Mouse (Mus musculus): Measurements from ENCODE around the gene Nxph4.

Gene Nxph4

DNA sequence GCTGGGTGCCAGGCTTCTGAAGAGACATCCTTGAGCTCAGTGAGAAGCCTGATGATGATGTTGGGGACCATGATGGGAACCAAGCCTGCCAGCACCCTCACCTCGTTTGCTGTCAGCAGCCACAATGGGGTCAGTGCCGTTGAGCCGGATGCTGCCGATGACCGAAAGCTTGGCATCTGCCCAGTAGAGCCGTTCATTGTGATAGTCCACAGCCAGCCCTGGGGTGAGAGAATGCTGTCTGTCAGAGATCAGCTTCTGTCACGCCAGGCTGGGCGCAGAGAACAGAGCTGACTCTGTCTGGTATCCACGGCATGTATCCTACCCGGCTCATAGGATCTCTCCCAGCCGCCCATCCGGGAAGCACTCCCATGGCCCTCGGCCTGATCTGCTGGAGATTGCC is 7.7 kb upstream of the Nxph4 start:
- peak; percentile 36 to 55 for DNase-seq

DNA sequence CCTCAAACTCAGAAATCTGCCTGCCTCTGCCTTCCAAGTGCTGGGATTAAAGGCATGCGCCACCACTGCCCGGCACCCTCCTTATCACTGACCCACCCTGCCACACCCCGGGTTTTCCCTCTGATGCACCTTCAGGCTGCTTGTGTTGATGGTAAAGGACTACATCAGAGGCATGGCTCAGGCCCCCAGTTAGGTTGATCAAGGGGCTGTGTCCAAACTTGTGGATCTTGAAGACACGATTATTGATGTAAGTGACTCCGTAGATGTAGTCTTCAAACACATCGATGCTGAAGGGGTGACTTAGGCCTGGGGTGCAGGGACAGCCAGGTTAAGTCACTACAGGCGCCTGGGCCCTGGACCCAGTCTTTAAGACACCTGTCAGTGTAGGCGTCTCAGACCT is 7.2 kb upstream of the Nxph4 start:
- DNase-seq: no peak

DNA sequence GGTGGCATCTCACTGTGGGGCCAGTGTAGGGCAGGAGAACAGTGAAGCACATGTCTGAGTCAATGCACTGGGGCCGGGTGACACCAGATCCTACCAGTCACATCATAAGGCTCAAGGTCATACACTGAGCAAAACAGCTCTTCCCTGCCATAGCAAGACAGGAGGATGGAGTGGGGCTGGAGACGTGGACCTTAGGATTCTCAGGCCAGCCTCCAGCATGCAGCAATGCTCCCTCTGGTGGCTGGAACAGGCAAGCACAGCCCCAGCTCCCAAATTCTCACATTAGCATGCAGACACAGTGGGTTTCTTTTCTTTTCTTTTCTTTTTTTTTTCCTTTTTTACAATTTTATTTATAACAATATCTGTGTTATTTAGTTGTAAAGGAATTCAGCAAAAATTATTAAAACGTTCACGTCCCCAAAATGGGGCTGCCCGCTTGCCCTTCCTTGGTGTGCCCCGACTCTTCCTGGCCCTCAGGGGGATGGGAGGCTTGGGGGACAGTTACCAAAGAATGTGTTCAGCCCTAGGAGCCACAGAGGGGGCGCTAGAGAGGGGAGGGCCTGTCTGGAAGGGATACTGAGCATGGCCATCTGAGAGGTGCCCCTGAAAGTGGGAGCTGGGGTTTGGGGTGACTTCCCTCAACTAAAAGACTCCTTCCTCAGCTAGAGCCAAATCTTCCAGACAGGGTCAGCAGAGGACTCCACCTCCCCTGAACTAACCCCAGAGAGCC is 3.7 kb upstream of the Nxph4 start:
- peak; percentile 91 to 93 for DNase-seq

DNA sequence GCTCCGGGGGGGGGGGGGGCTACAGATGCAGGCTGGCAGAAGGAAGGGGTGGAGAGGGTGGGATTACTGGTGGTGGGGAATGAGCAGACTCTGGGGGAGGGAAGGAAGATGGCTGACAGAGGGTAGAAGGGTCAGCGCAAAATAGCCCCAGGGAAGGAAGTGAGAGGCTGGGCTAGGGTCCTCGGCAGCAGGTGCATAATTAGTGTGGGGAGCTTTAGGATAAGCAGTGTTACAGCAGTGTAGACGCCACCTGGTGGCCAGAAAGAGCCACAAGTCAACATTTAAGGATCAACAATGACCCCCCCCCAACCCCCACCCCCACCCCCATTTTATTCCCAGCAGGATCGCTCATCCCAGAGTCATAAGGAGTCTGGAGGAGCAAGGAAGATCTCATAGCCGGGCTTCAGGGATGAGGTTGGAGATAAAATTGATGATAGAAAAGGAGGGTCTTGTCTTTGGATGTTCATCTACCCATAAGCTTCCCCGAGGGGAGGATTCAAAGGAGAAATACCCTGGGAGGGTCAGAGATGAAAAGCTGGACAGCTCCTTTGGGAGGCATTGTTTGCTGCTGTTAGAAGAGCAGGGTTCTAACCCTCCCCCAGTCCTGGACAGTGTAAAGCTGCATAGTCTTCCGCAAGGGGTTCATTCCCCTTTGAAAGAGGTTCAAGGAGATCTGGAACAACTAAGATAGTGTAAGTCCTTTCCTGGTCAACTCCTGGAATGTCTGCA is 2.4 kb upstream of the Nxph4 start:
- DNase-seq: peak; percentile 70 to 78

DNA sequence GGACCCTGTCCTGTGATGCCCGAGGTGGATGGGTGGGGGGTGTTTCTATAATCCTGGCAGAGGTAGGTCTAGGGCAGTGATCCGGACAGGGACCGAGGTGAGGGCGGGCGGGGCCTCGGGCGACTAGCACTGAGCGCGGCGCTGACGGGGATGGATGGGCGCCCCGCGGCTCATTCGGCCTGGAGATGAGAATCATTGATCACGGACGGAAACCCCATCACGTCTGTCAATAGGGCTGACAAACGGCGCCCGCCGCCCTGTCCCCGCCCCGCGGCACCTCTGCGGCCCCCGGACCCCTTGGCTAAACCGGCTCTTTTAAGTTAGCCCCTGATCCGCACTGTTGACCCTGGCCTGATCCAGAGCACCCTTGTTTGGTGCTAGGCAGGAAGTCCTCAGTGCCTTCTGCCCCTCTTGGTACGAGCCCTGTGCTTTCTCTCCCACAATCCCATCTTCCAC is 598 bp upstream of the Nxph4 start:
- no peak for DNase-seq

DNA sequence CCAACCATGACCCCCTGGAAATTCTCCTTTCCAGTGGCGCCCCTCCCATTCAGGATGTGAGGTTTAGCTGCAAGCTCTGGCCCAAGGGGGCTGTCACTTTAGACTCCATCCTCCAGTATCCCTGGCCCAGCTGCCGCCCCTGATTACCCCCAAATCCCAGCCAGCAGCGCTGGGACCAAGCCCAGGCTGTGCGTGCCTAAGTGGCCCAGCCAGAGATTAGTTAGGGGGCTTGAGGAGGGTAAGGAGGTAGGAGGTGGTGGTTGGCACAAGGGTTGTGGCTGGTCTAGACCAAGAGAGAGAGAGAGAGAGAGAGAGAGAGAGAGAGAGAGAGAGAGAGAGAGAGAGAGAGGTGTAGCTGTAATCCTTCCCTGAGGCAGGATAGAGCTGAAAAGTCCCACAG is 2.8 kb downstream of the Nxph4 start:
- DNase-seq: no peak

DNA sequence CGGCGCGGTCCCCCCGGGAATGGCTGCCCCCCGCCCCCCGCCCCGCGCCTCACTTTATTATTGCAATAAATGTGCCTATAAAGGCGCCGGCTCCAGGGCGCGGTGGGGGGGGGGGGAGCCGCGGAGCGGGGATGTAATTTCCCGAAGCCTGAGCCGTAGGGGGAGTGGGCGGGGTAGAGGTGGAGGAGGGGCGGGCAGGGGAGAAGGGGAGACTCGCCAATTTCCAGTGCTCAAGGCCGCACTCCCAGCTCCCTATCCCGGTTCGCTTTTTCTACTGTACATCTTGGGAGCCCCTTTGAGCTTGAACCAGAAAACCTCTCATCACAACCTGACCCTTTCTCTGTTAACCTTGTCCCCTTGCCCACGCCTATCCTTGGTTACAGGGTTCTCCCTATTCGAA is 3.4 kb downstream of the Nxph4 start:
- DNase-seq: no peak

DNA sequence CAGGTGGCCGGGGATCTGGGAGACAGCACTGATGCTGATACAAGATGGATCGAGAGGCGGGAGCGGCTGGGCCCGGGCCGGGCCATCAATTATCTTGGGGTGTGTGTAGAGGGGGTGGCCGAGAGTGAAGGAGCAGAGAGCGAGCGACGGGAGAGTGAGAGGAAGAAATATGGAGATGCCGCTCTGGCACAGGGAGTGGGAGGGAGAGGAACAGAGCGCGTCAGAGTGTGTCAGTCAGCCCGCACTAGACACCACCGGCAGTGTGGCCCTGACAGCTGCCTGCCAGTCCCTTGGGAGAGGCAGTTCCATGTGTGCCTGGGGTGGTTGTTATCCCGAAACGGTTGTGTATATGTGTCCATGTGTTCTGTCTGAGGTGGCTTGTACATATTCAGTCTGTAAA is 6.9 kb downstream of the Nxph4 start:
- no peak for DNase-seq

DNA sequence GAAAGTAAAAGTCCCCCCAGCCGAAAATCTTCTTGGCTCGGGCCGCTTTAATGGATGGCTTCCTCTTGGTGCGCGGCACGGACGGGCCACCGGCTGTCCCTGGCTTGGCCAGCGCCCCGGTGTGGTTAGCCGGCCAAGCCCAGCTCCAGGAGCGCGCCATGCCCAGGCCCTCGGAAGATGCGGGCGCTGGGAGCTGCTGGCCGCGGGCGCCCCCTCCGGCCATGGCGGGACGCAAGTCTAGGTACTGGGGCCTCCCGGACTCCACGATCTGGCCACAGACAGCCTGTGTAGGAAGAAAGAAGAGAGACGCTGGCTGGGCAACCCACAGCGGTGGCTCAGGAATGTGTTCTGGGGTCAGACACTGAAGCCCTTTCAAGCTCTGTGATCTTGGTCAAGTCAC is 7.7 kb downstream of the Nxph4 start:
- DNase-seq: peak; percentile 79 to 86

DNA sequence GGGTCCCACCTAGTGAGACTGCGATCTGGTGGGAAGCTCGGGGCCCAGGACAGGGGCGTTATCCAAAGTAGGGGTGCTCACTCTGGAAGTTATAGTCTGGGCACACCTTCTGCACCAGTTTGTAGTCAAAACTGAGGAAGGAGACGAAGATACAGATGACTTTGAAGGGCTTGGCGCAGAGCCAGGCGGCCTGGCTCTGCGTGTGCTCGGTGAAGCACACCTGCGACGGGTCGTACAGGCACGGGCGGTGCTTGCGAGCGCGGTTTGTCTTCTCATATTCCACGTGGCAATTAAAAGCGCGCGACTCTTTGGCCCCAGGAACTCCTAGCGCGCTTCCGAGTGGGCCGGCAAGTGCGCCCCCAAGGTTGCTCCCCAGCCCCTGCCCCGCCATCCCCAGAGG is 8.3 kb downstream of the Nxph4 start:
- DNase-seq: peak in 1 of 2 experiments; percentile 36

DNA sequence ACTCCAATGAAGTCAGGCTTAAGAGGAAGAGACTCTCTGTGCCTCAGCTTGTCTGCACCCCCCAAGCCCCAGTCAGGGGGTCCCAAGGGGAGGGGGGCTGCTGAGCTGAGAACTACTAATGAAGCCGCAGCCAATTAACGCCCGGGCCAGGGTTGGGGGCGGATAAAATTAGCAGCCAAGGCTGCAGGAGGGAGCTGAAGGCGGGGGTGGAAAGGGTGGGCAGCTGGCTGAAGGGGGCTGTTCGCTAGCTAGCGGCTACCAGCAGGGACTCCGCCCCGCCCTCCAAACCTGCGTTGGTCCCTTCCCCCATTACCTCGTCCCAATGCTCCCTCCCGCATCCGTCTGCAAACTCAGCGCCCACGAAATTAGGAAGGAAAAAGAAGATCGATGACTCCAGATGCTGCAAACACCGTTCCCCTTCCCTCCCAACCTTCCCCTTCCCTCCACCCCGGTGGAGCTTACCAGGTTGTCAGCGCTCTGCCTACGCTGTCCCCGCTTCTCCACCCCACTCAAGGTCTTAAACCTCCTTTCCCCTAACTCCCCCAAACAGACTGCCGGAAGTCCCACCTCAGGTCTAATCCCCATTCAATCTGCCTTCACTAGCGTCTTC is 9.6 kb downstream of the Nxph4 start:
- DNase-seq: no peak

DNA sequence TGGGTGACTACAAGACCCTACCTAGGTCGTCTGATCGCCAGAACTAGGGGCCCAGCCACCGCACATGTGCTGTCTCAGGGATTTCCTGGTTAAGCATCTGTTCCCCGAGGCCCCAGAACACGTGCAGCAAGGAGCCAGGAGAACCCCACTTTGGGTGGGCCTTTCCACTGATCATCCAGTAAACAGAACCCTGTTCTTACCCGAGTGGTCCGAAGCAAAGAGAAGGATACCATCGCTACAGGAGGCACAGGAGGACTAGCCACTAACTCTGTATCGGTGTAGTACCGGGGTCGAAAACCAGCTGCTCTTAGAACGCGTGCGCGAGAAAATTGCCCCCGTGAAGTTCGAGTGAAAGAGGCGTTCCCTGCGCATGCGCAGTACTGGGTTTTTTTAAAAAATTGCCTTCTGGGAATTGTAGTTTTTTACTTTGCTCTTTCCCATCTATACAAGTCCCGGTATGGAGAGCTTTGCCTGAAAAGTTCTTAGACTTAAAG is 12.2 kb downstream of the Nxph4 start, which contains the start of gene Shmt2:
Shmt2 (minus strand) TSS at position 357 of the 494 bp plus-strand sequence.
- peak; percentile 86 to 91 for DNase-seq

DNA sequence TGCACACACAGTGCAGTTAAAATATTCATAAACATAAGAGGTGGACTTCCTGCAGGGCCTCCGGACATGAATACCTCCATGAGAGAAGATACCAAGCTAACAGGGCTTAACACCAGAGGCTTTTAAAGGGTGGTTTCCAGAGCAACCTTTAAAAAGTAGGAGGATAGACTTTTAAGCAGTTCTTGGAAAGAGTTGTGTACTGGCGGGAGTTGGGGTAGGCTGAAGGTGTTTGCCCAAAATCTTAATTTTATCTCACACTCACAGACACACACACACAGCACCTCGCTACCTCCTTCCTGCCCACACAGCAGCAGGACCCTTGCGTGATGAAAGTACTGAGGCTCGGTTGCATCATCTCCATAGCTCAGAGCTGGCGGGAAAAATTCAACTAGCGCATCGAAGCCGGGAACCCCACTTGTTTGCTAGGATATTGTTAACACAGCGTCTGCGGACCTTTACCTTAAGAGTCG is 12.7 kb downstream of the Nxph4 start:
- DNase-seq: no peak

DNA sequence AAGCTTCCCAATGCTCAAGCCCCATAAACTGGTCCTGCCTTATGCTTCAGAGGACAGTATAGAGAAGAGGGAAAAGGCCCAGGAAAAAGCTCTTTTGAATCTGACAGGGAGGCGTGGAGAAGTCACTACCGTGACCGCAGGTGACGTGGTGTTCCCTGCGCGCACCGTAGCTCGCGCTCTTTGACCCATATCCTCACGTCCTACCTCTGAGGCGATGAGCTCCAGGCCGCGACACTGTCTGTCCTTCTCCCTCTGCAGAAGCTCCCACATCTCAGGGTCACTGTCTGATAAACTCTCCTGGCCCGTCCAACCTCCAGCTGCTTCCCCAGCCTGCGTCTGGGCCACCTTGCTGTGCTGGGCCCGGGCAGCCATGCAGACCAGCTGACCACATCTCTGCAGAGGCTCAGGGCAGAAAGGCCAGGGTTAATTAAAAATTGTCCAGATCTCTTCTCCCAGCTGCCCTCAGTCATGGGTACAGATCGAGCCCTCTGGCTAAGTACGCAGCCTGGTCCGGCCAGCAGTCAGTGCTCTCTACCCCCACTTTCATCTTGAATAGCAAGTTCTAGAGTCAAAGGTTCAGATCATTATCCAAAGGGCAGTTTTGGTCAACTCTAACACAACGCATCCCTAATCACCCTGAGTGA is 13.5 kb downstream of the Nxph4 start:
- no peak for DNase-seq

DNA sequence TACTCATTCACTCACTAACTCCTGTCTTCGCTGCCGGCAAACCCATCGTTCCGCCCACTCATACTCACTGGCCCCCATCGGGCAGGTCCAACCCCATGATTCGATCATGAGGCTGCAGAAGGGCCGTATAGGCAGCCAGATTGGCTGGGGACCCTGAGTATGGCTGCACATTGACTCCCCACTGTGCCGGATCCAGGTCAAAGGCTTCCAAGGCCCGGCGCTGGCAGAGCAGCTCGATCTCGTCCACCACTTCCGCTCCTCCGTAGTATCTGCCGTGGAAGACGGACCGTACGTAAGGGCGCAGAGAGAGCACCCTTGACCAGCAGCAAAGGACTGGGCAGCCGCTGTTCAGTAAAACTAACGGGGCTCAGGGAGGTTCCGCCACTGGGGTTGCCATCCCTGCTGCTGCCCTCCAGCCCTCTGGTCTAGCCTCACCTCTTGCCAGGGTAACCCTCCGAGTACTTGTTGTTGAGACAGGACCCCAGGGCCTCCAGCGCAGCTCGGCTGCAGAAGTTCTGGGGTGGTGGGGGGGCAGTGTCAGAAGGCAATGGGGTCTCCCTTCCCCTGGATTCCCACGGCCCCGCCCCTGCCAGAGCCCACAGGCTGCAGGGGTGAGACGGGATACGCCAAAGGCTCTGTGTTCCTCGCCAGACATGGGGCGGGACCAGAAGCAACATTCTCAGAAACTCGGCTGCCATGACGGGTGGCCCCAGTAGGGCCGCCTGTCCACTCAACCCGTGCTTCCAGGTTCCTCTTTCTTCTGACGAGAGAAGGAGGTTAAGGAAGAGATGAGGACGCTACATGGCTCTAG is 14.3 kb downstream of the Nxph4 start:
- DNase-seq: no peak

DNA sequence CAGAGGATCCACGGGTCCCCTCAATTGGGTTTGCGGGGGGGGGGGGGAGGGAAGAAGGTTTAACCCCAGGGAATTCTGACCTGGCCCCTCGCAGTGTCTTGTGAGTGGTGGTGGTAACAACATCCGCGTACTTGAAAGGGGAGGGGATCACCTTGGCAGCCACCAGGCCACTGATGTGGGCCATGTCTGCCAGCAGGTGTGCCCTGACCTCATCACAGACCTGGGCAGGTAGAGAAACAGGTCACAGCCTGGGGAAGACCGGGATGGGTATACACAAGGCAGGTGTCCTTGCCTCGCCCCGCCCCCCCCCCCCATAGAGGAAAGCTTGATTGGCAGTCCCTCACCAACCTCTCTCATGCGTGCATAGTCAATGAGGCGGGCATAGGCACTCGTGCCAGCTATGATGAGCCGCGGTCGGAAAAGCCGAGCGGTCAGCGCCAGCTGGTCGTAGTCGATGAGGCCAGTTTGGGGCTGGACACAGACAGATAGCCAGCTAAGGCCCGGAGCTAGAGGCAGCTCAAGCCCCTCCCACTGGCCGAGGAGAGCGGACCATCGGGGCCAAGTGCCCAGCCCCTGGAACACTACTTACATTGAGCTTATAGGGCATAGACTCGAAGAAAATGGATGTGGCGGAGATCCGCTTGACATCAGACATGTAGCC is 15.2 kb downstream of the Nxph4 start:
- no peak for DNase-seq

DNA sequence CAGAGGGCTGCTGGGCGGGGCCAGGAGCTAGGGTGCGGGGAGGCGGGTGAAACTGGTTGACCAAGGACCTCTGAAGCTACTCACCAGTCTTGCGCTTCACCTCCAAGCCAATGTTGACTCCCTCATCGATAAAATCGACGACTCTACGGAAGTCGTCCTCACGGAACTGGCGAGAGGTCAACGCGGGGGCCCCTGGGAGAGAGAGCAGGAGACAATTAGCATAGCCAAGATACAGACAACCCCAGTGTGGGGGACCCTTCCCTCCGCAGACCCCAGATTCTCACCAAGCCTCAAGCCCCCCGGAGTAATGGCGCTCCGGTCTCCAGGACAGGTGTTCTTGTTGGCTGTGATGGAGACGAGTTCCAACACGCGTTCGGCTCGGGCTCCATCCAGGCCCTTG is 16.4 kb downstream of the Nxph4 start:
- DNase-seq: no peak

DNA sequence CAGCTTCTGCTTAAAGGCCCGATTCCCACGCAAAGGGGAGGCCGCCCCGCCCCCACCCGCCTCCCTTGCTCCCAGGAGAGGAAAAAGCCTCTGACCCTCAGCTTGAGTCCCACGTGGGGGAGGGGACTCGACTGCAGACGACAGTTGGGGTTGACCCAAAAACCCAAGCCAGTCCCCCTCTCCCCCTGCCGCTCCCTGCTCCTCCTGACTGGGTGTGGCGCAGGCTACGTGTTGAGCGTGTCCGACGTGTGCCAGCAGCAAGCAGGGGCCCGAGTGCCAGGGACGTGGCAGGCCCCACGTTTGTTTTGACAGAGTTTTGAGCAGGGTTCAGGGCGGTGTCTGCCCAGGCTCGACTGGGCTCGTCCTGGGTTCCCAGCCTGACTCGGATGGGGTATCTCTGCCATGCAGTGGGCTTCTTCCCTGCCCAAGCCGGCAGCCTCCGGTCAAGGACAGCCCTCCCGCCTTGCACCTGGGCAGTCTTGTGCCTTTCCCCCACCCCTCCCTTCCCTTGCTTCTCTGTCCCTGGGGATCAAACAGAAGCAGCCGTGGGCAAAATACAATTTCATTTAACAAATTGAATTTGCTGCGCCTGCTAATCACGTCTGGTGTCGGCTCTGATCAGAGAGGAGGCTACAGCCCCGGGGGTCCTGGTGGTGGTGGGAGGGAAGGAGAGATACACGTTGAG is 17.6 kb downstream of the Nxph4 start:
- DNase-seq: peak; percentile 74 to 80

DNA sequence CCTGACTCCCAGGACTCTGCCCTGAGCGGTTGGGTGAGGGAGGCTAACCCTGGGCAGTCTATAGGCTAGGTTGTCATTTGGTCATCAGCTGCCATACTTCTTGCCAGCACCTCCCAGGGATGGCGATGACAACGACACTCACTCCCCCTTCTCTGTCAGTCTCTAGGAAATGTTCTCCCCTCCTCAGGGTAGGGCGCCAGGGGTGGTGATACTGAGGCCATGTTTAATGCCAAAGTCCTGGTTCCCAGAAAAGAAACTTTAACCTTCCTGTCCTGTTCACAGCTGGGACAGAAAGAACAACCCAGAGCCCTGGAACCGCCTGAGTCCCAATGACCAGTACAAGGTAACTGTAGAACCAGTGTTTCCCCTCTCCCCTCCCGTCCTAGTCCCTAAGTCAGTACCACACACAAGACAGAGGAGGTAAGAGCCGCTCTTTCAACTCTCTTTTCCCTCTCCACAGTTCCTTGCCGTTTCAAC is 18.3 kb downstream of the Nxph4 start:
- DNase-seq: no peak

DNA sequence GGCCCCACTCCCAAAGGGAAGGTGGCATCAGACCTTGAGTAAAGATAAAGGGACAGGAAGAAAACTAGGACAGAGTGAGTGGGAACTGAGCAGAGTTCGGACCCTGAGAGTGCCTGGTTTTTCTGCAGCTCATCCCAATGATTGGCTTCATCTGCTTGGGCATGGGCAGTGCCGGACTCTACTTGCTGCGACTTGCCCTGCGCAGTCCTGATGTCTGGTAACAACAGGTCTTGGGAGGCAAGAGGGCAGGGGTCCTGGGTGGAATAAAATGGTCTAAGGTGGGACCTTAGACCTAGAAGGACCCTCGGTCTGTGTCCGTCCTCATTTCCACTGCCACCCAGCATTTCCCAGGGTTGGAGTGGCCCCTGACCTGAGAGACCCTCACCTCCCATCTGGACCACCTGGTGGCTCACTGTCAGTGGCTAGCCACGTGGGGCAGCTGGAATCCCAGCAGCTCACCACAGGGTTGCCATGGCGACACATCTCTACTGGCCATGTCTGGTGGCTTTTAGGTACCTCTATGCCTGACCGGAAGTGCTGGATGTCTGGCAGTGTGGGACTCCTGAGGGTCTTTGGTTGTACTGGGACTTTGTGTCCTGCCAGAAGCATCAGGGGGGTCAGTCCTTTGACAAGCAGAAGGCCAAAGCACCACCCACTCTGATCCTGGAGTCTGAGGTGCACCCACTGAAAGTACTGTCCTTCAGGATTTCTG is 18.9 kb downstream of the Nxph4 start:
- DNase-seq: no peak

All from kidney, postnatal 4 days (tissue).